Mouse (Mus musculus) spleen, postnatal 36 days (tissue): Measurements from ENCODE around the gene Ppip5k2.
A peak's percentile ranks its signal among the peaks of the same experiment; 100 is the strongest.

Experiments used
- DNase-seq, 2 experiments: peaks; one replicate each; pipeline ENCODE4 v3.0.0; 2022; ENCODE audit warnings: low spot score in 2 of 2, mixed read lengths in 1 of 2

Gene Ppip5k2

DNA sequence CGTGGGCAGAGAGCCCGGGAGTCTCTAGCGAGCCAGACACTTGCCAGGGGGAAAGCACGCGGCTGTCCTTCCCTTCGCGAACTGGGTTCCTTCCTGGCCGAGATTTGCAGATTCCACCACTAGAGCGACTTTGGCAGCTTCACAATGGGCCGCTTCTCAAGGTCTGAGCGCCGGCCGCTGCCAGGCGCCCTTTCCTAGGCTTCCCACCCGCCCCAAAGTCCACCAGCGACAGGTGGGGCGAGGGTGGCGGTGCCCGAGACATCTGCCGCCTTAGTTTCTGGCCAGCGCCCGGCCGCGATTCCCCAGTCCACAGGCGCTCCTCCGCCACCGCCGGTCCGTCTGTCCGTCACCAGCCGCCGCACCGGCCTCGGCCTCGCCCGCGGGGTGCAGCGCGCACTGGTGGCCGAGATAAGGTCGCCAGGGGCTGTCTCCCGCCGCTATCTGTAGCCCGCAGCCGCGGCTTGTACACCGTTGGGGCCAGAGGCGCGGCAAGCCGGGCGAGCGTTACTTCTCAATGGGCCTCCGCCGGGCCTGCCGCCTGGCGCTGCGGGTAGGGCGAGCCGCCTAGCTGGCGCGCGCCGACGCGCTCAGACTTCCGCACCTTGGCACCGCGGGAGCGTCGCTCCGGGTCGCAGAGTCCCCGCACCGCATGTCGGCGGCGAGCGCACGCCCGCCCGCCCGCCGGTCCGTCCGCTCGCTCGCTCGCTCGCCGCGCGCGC, 109.4 kb downstream of the Ppip5k2 start:
- DNase-seq, result peak; percentile 74 to 84

DNA sequence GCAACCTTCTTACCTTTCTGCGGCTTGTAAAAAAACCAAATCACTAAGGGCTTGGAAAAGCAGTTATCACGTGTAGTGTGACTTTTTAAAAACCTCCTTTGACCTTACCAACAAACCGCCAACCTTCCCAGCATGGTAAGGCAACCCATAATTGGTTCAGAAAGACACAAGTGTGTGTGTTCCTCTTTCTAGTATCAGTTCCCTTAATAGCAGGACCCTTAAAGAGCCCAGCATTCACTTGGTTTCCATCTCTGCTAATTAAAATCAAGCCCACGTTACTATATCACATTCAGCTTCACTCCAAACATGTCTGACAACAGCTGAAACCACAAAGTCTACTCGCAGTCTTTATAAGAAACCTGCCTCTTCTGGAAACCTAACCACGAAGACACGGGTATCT, 110.8 kb downstream of the Ppip5k2 start:
- peak; percentile 75 to 81 for DNase-seq

DNA sequence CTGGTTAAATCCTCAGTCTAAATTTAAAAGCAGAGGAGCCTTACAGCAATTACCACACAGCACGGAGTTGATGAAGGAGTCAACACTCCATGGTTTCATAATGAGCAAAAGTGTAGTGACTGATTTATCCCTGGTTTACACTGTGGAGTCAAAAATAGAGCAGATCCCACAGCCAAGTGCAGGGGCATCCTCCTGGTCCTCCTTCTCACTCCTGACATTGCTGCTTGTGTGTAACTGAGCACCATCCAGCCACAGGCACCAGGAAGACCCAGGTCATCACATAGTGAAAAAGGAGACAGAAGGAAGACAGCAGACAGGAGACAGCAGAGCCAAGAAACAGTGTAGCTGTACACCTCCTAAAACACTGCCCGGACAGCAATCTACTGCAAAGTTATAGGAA, 112.4 kb downstream of the Ppip5k2 start:
- DNase-seq, result no peak

DNA sequence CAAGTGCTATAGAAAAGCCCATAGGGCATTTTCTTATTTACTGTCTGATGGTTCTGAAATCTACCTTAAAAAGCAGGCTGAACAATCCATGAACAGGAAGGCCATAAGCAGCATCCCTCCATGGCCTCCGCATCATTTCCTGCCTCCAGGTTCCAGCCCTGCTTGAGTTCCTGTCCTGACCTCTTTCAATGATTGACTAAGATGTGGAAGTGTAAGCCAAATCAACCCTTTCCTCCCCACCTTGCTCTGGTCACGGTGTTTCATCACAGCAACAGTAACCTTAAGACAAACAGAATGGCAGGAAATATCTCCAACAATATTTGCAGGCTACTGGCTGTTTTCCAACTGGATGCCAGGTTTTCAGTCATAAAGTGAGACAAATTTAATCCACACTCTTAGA, 113.0 kb downstream of the Ppip5k2 start:
- DNase-seq, result no peak
